Mouse (Mus musculus): ENCODE measurements around the gene Gemin4.

DNA sequence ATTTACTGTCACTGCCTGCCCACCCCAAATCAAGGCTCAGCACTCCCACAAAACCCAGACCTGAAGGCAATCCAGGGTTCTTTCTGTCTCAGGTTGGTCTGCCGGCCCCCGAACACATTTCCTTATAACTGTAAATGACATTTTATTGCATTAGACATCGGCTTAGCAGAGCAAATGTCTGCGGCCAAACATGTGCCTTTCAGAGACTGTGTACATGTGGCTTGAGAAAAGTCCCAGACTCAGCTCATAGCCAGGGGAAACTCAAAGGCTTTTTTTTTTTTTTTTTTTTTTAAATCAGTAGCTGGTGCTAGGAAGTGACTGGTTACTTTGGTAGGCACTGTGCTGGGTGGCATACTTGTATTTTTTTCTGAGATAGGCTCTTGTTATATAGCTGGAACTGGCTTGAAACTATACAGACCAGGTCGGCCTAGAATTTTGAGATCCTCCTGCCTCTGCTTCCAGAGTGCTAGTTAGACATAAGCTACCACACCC is 1.4 kb downstream of the Gemin4 start:
- TF ChIP-seq ZC3H11A (IDR thresholded peaks at IDR 0.05; ENCODE audit: low read depth, low read length): no peak
- no peak for TF ChIP-seq MAFK (IDR thresholded peaks at IDR 0.05; ENCODE audit: insufficient replicate concordance, low read length)
- TF ChIP-seq CHD2 (IDR thresholded peaks at IDR 0.05; ENCODE audit: low read length): no peak
- TF ChIP-seq CTCF (conservative IDR thresholded peaks at IDR 0.05 in 1 of 2, IDR thresholded peaks at IDR 0.05 in 1 of 2; ENCODE audit: low read depth in 2 of 2, low read length in 2 of 2): no peak

Data from CH12.LX (cell line).